ENCODE assay signal across 8 mouse cellular contexts in the genomic region with DNA sequence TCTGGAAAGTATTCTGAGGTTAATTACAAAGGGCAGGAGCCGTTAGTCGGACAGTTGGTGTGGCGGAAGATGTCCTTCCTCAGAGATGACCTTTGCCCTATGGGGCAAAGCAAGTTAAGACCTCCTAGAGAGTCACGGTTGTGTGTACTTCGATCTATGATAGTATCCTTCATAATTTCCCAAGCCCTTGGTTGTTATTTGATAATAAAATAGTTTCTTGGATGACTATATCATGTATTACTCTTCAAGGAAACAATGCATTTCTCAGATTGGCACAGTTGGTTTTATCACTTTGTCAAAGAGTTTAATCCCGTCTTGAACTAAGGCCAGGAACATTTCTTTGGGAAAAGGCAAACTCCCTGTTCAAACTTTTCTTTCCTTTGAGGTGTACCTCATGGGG. TPM values are rescaled to one million over a fixed set of nuclear protein-coding genes. Genes with fewer than 3 reads are reported as not detected.
A peak's percentile ranks its signal among the peaks of the same experiment; 100 is the strongest.
DNase-seq lines count a peak whose midpoint lies in the region; ATAC-seq lines count a peak whose summit lies in the region.

A gene (minus strand): TSS at position 101 of the 400 bp plus-strand sequence.

- WGBS in limb, embryonic 15.5 days, result 63% methylated on average over 6 of the region's 6 CpGs
- WGBS in stomach, embryonic 15.5 days, result 61% methylated on average over 6 of the region's 6 CpGs

- no peak for ATAC-seq in limb, embryonic 15.5 days (ENCODE audit: insufficient number of reproducible peaks, low FRiP score, low TSS enrichment, low read depth)
- ATAC-seq in stomach, embryonic 15.5 days (ENCODE audit: insufficient read depth, low FRiP score, low read depth), result no peak

- no peak for DNase-seq in layer of hippocampus, adult 18-20 months (ENCODE audit: low spot score in 2 of 2)
- no peak for DNase-seq in layer of hippocampus, adult 9-10 months (ENCODE audit: low spot score)
- DNase-seq in adrenal gland, postnatal 25 days, result no peak
- no peak for DNase-seq in gonadal fat pad, adult 2 months (ENCODE audit: low read depth)
- DNase-seq in frontal cortex, postnatal 36 days (ENCODE audit: low spot score in 2 of 2), result no peak
- DNase-seq in urinary bladder, postnatal 10 days (ENCODE audit: low spot score), result no peak

- H3K4me3 ChIP-seq in limb, embryonic 15.5 days, result peak within 1 kb of the TSS; percentile 56
- peak within 1 kb of the TSS; percentile 57 for H3K4me3 ChIP-seq in stomach, embryonic 15.5 days (replicated peaks)

- peak within 1 kb of the TSS; percentile 56 for H3K9ac ChIP-seq in limb, embryonic 15.5 days
- H3K9ac ChIP-seq in stomach, embryonic 15.5 days, result peak within 1 kb of the TSS; percentile 35; the same call in 1 of the 2 replicates

- no peaks in the 10 kb centered on the region for H3K27me3 ChIP-seq in limb, embryonic 15.5 days
- no peaks in the 10 kb centered on the region for H3K27me3 ChIP-seq in stomach, embryonic 15.5 days (replicated peaks)

- peak within 1 kb of the TSS; percentile 60 for H3K27ac ChIP-seq in limb, embryonic 15.5 days
- peak within 1 kb of the TSS; percentile 48 for H3K27ac ChIP-seq in stomach, embryonic 15.5 days

- H3K4me1 ChIP-seq in limb, embryonic 15.5 days, result peaks cover 9% of the 10 kb centered on the region
- H3K4me1 ChIP-seq in stomach, embryonic 15.5 days, result no peaks in the 10 kb centered on the region

- peaks cover 13% of the 10 kb centered on the region for H3K36me3 ChIP-seq in limb, embryonic 15.5 days
- H3K36me3 ChIP-seq in stomach, embryonic 15.5 days, result 0 out of 2 replicates have a peak, but pooled peaks cover 8% of the 10 kb centered on the region

- H3K9me3 ChIP-seq in limb, embryonic 15.5 days, result no peaks in the 10 kb centered on the region
- H3K9me3 ChIP-seq in stomach, embryonic 15.5 days, result no peaks in the 10 kb centered on the region

- H3K4me2 ChIP-seq in limb, embryonic 15.5 days, result peak within 1 kb of the TSS; percentile 82
- H3K4me2 ChIP-seq in stomach, embryonic 15.5 days, result peak within 1 kb of the TSS; percentile 68

RNA-seq across cellular contexts. Expression of the gene that starts here (rescaled TPM):
- 10 to 100 TPM; 19.9 to 20.5 TPM for total RNA-seq in layer of hippocampus, adult 18-20 months (2021)
- total RNA-seq in adrenal gland, postnatal 25 days (2021), result 28.7 and 30.6 TPM in 2 replicates
- polyA plus RNA-seq in gonadal fat pad, adult 2 months (2012; rRNA removed), result 20.4 and 22.4 TPM in 2 replicates
- 26.0 and 26.6 TPM in 2 replicates for polyA plus RNA-seq in limb, embryonic 15.5 days (2015; fragmentation: Nextera tagmentation; extraction: Ambion mirVana)
- 26.4 and 27.0 TPM in 2 replicates for polyA plus RNA-seq in stomach, embryonic 15.5 days (2015; fragmentation: Nextera tagmentation; extraction: Ambion mirVana)
